Mouse (Mus musculus) embryonic fibroblast, embryonic 13.5 days (primary cell): Measurements from ENCODE around the gene Atrn.

ENCODE experiments used
- CTCF ChIP-seq: IDR thresholded peaks from 2 replicates; pipeline ENCODE4 v1.5.1; 2011; ENCODE audit warnings: mild to moderate bottlenecking, control low read depth, low read length, moderate library complexity, borderline replicate concordance; ENCODE audit not compliant: insufficient read depth
- POLR2A ChIP-seq: IDR thresholded peaks from 2 replicates; pipeline ENCODE4 v1.6.1; 2011; ENCODE audit warnings: low read depth, mild to moderate bottlenecking, control low read depth, low read length, moderate library complexity

GRCm38 (mm10) chr2:131044989-131045720 lies 138.9 kb downstream of the Atrn start:
- TF ChIP-seq CTCF (no peak), POLR2A (no peak)
